Mouse (Mus musculus) stomach, embryonic 15.5 days (tissue): Measurements from ENCODE around the gene Axdnd1. TPM values are rescaled to one million over a fixed set of nuclear protein-coding genes. Genes with fewer than 3 reads are reported as not detected.

Experiments used
- ATAC-seq: fragments of 200-750 bp; cut with Nextera tagmentation; 2 replicates; pipeline ENCODE4 v1.8.0; 2017; ENCODE audit warnings: low read depth, moderate number of reproducible peaks, moderate TSS enrichment; ENCODE audit not compliant: insufficient read depth, low FRiP score
- H3K27ac ChIP-seq: fragments of 300-500 bp; sonication (generic); 2 replicates; pipeline ENCODE4 v1.5.1; 2015; ENCODE audit warnings: mild to moderate bottlenecking, inconsistent platforms
- H3K27me3 ChIP-seq: fragments of 300-500 bp; sonication (generic); replicated peaks from 2 replicates; pipeline ENCODE4 v1.6.1; 2015; ENCODE audit warnings: inconsistent platforms
- H3K36me3 ChIP-seq: fragments of 300-500 bp; sonication (generic); 2 replicates; pipeline ENCODE4 v1.6.1; 2015; ENCODE audit warnings: inconsistent platforms
- H3K4me1 ChIP-seq: fragments of 300-500 bp; sonication (generic); 2 replicates; pipeline ENCODE4 v1.6.1; 2015; ENCODE audit warnings: inconsistent platforms
- H3K4me2 ChIP-seq: fragments of 300-500 bp; sonication (generic); 2 replicates; pipeline ENCODE4 v1.6.1; 2015; ENCODE audit warnings: mild to moderate bottlenecking, inconsistent platforms
- H3K4me3 ChIP-seq: fragments of 300-500 bp; sonication (generic); replicated peaks from 2 replicates; pipeline ENCODE4 v1.5.1; 2015; ENCODE audit warnings: inconsistent platforms
- H3K9ac ChIP-seq: fragments of 300-500 bp; sonication (generic); 2 replicates; pipeline ENCODE4 v1.6.1; 2015; ENCODE audit warnings: inconsistent platforms
- H3K9me3 ChIP-seq: fragments of 300-500 bp; sonication (generic); 2 replicates; pipeline ENCODE4 v1.6.1; 2016; ENCODE audit warnings: inconsistent platforms
- WGBS: fragments of 180-500 bp; shearing (Covaris S2); methylation state at CpG from one replicate; pipeline ENCODE4 v1.1.7; 2015; 5-methylcytosine and 5-hydroxymethylcytosine counted together
- polyA plus RNA-seq: library from polyadenylated mRNA; unstranded; fragments of >200 nt; fragmentation: Nextera tagmentation; extraction: Ambion mirVana; gene quantifications from 2 replicates; pipeline ENCODE4 v1.2.1, GENCODE M21; 2015

Axdnd1 gene
- polyA plus RNA-seq, 1 experiment from 2014 or later, result 0.18 TPM

- Histone ChIP-seq H3K4me3 (no peak overlapping the region), H3K27ac (no peak overlapping the region), H3K9ac (no peak overlapping the region), H3K27me3 (no peaks in the 10 kb centered on the region), H3K4me2 (no peak overlapping the region), H3K4me1 (0 out of 2 replicates have a peak, but pooled peaks cover 3% of the 10 kb centered on the region), H3K36me3 (no peaks in the 10 kb centered on the region), H3K9me3 (no peaks in the 10 kb centered on the region)
- ATAC-seq, result peak; percentile 17; the same call in 1 of the 2 replicates
- WGBS, result 55% methylated on average over 8 of the region's 8 CpGs
Observed at GRCm38 (mm10) chr1:156458391-156459060, 37.6 kb upstream of the Axdnd1 start.

GRCm38 (mm10) chr1:156455005-156455758 lies 34.2 kb upstream of the Axdnd1 start:
- ATAC-seq, result no peak
- Histone ChIP-seq H3K4me3 (no peak overlapping the region), H3K9me3 (no peaks in the 10 kb centered on the region), H3K36me3 (no peaks in the 10 kb centered on the region), H3K9ac (no peak overlapping the region), H3K4me2 (no peak overlapping the region), H3K27ac (no peak overlapping the region), H3K4me1 (0 out of 2 replicates have a peak, but pooled peaks cover 1% of the 10 kb centered on the region), H3K27me3 (no peaks in the 10 kb centered on the region)
- WGBS, result 90% methylated on average over 2 of the region's 2 CpGs

DNA sequence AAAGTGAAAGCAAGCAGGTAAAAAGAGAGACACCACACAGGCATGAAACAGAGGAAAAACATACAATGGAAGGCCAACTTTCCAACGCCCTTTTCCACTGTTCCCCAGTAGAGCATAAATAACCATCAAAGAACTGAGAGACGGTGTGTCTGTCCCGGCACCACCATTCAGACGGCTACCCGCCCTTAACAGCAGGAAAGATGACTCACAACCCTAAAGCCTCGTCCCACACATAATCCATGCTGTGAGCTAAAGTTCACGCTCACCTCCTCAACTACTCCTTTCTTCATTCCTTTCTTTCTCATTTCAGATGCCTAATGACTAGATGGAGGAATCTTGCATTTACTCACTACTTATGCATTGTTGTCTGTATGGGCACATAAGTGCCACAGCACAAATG lies 33.4 kb upstream of the Axdnd1 start:
- no peak overlapping the region for H3K4me3 ChIP-seq
- H3K9me3 ChIP-seq, result no peaks in the 10 kb centered on the region
- no peak overlapping the region for H3K4me2 ChIP-seq
- 68% methylated on average over 7 of the region's 7 CpGs for WGBS
- no peak for ATAC-seq
- H3K36me3 ChIP-seq, result no peaks in the 10 kb centered on the region
- H3K4me1 ChIP-seq, result no peaks in the 10 kb centered on the region
- no peaks in the 10 kb centered on the region for H3K27me3 ChIP-seq
- no peak overlapping the region for H3K27ac ChIP-seq
- H3K9ac ChIP-seq, result no peak overlapping the region

DNA sequence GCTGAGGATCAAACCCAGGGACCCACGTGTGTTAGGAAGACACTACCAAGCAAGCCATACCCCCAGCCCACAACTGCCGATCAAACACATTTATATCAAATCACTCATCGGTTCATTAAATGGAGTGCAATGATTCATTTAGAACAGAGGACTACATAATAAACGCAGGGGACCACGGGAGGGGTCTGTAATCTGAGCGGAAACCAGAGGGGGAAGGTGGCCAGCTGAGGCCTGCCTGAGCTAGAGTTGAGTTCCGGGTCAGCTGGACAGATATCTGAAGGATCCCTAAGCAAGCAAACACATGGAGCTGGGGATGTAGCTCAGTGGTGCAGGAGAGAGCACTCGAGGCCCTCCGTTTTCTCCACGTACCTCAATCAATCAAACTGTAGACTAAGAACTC lies 32.9 kb upstream of the Axdnd1 start:
- no peak for ATAC-seq
- Histone ChIP-seq H3K27me3 (no peaks in the 10 kb centered on the region), H3K36me3 (no peaks in the 10 kb centered on the region), H3K27ac (no peak overlapping the region), H3K4me1 (no peaks in the 10 kb centered on the region), H3K9ac (no peak overlapping the region), H3K4me3 (no peak overlapping the region), H3K4me2 (no peak overlapping the region), H3K9me3 (no peaks in the 10 kb centered on the region)
- WGBS, result 68% methylated on average over 10 of the region's 10 CpGs

- no peaks in the 10 kb centered on the region for H3K9me3 ChIP-seq
- H3K9ac ChIP-seq, result no peak overlapping the region
- H3K4me2 ChIP-seq, result no peak overlapping the region
- no peaks in the 10 kb centered on the region for H3K4me1 ChIP-seq
- 0 out of 2 replicates have a peak, but pooled peaks cover under 1% of the 10 kb centered on the region for H3K36me3 ChIP-seq
- no peak for ATAC-seq
- H3K4me3 ChIP-seq, result no peak overlapping the region
- no peak overlapping the region for H3K27ac ChIP-seq
- WGBS, result 52% methylated on average over 4 of the region's 4 CpGs
- no peaks in the 10 kb centered on the region for H3K27me3 ChIP-seq
Observed at GRCm38 (mm10) chr1:156450478-156450877, 29.5 kb upstream of the Axdnd1 start.

- no peaks in the 10 kb centered on the region for H3K27me3 ChIP-seq
- no peak for ATAC-seq
- H3K9me3 ChIP-seq, result no peaks in the 10 kb centered on the region
- WGBS, result 74% methylated on average over 17 of the region's 17 CpGs
- H3K9ac ChIP-seq, result no peak overlapping the region
- H3K4me1 ChIP-seq, result no peaks in the 10 kb centered on the region
- no peak overlapping the region for H3K27ac ChIP-seq
- H3K4me2 ChIP-seq, result no peak overlapping the region
- no peak overlapping the region for H3K4me3 ChIP-seq
- 0 out of 2 replicates have a peak, but pooled peaks cover 2% of the 10 kb centered on the region for H3K36me3 ChIP-seq
Observed at GRCm38 (mm10) chr1:156449691-156450090, 28.7 kb upstream of the Axdnd1 start.

GRCm38 (mm10) chr1:156449089-156449488 lies 28.1 kb upstream of the Axdnd1 start:
- ATAC-seq, result no peak
- Histone ChIP-seq H3K27me3 (no peaks in the 10 kb centered on the region), H3K4me1 (no peaks in the 10 kb centered on the region), H3K36me3 (0 out of 2 replicates have a peak, but pooled peaks cover 2% of the 10 kb centered on the region), H3K4me3 (no peak overlapping the region), H3K27ac (no peak overlapping the region), H3K4me2 (no peak overlapping the region), H3K9me3 (no peaks in the 10 kb centered on the region), H3K9ac (no peak overlapping the region)
- WGBS, result 81% methylated on average over 7 of the region's 7 CpGs

DNA sequence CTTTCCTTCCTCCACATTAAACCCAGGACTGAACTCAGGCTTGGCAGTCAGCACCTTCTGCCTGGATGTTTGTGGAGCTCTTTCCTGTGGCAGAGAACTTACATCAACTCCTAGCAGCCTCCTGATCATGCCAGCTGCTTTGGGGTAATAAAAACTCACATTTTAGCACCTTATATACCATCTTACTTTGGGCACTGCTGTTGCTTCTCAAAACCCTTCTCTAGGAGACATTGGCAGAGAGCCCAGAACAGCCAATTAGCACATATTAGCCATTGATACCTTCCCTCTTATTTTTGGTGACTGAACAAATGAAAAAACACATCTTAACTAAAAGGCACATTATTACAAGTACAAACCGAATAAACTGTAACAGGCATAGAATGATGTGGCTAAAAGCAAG lies 24.1 kb upstream of the Axdnd1 start:
- WGBS, result 96% methylated on average over 1 of the region's 1 CpGs
- no peaks in the 10 kb centered on the region for H3K9me3 ChIP-seq
- no peak overlapping the region for H3K4me3 ChIP-seq
- H3K9ac ChIP-seq, result no peak overlapping the region
- peaks cover 12% of the 10 kb centered on the region for H3K36me3 ChIP-seq
- no peak for ATAC-seq
- no peaks in the 10 kb centered on the region for H3K27me3 ChIP-seq
- H3K4me2 ChIP-seq, result no peak overlapping the region
- H3K27ac ChIP-seq, result no peak overlapping the region
- no peaks in the 10 kb centered on the region for H3K4me1 ChIP-seq

GRCm38 (mm10) chr1:156442776-156443175 lies 21.8 kb upstream of the Axdnd1 start:
- Histone ChIP-seq H3K9ac (no peak overlapping the region), H3K4me2 (no peak overlapping the region), H3K4me1 (no peaks in the 10 kb centered on the region), H3K36me3 (peaks cover 24% of the 10 kb centered on the region), H3K9me3 (no peaks in the 10 kb centered on the region), H3K27me3 (no peaks in the 10 kb centered on the region), H3K4me3 (no peak overlapping the region), H3K27ac (no peak overlapping the region)
- 79% methylated on average over 6 of the region's 6 CpGs for WGBS
- no peak for ATAC-seq

DNA sequence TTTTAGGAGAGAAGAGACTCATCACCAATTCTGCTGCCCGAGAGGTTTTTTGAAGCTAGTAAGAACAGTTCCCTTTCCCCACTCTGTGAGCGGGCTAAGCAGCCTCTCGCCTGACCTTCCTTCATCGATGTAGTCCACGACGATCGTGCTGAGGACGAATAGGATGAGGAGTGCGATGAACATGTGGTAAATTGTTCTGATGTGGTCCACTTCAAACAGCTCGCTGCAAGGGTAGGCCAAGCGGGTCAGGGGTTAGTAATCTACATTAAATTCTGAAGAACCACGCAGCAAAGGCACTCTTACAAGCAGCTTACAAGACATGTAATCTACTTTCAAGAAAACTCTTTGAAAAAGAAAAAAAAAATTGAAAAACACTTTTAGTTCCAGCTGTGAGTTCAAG lies 21.3 kb upstream of the Axdnd1 start:
- ATAC-seq, result no peak
- Histone ChIP-seq H3K4me2 (no peak overlapping the region), H3K4me1 (no peaks in the 10 kb centered on the region), H3K4me3 (no peak overlapping the region), H3K27me3 (no peaks in the 10 kb centered on the region), H3K9ac (no peak overlapping the region), H3K9me3 (no peaks in the 10 kb centered on the region), H3K27ac (no peak overlapping the region), H3K36me3 (peaks cover 29% of the 10 kb centered on the region)
- 90% methylated on average over 12 of the region's 12 CpGs for WGBS

DNA sequence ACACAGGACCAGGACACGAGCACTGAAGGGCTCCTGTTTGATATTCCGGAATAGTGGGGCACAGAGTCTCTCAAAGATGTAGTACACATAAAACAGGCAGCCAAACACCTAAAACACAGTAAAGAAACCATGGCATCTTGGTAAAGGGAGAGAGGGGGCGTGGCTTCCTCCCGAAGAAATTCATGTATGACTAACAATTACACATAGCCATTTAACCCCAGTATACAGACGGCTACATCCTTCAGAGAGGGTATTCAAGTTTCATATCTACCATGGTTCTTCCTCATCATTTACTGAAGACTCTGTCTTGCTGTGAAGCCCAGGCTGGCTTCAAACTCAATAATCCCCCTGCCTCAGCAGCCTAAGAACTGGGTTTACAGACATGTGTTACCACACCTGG lies 16.8 kb upstream of the Axdnd1 start:
- no peak overlapping the region for H3K27ac ChIP-seq
- peaks cover 37% of the 10 kb centered on the region for H3K36me3 ChIP-seq
- 89% methylated on average over 5 of the region's 5 CpGs for WGBS
- H3K9me3 ChIP-seq, result no peaks in the 10 kb centered on the region
- no peak overlapping the region for H3K9ac ChIP-seq
- no peaks in the 10 kb centered on the region for H3K27me3 ChIP-seq
- no peaks in the 10 kb centered on the region for H3K4me1 ChIP-seq
- no peak overlapping the region for H3K4me3 ChIP-seq
- ATAC-seq, result no peak
- H3K4me2 ChIP-seq, result no peak overlapping the region

DNA sequence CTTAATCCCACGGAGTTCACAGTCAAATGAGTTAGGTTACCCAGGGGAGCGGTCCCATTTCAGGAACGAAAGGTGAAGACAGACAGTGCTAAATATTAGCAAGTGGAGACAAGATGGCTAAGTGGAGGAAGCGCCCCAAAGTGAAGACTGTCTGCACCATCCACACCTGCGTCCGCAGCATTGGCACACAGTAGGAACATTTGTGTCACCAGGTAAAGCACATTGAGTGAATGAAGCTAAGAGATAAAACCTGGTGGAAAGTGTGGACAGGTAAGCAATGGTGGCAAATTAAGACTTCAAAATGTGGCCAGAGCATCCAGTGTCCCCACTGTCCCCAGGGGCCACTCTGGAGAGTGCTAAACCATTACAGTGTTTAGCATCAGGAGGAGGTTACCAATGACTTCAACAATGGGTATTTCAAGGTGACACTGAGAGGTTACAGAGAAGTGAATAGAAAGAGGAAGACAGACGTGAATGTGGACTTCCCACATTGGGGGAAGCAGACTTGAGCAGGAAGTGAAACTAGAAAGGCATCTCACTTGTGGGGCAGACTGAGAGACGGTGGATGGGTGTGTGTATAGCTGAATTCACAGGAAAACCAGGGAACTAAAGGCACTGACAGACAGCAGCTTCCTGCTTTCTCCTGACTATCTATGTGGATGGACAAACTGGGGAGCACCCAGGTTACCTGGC lies 16.2 kb upstream of the Axdnd1 start:
- Histone ChIP-seq H3K9me3 (no peaks in the 10 kb centered on the region), H3K4me3 (no peak overlapping the region), H3K36me3 (peaks cover 37% of the 10 kb centered on the region), H3K4me2 (no peak overlapping the region), H3K27me3 (no peaks in the 10 kb centered on the region), H3K4me1 (no peaks in the 10 kb centered on the region), H3K9ac (no peak overlapping the region), H3K27ac (no peak overlapping the region)
- no peak for ATAC-seq
- 90% methylated on average over 8 of the region's 8 CpGs for WGBS
